Mouse (Mus musculus): ENCODE results near the gene Clybl.

DNA sequence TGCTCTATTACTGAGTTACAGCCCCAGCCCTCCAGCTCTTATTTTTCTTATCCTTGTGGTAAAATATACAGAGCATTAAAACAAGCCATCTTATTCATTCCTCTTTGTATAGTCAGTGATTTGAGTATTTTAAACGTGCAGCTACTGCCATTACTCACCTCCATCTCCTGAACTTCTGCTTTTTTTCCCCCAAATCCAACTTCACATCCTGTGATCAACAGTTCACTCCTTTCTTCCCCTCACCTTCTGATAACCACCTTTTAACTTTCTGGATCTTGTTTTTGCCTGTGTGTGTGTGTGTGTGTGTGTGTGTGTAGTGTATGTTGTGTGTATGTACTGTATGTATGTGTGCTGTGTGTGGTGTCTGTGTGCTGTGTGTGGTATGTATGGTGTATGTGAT is 122.3 kb downstream of the Clybl start:
- TF ChIP-seq GATA1 (IDR thresholded peaks at IDR 0.05; ENCODE audit: low read length) (no peak), TAL1 (IDR thresholded peaks at IDR 0.05; ENCODE audit: low read length) (no peak)

Measured in erythroblast, embryonic 14.5 days (primary cell).